Comparison of ENCODE assay signal across 8 mouse cellular contexts in genomic region chr1:155029195-155029879, GRCm38 (mm10).
DNase-seq lines count a peak whose midpoint lies in the region; ATAC-seq and TF ChIP-seq lines count a peak whose summit lies in the region.

No protein-coding gene starts in this region.

- no peaks in the 10 kb centered on the region for H3K27me3 ChIP-seq in kidney, embryonic 14.5 days (ENCODE audit: control insufficient read depth, insufficient read depth, low read length)
- H3K27me3 ChIP-seq in G1E (ENCODE audit: insufficient read depth, low read length): peaks cover 13% of the 10 kb centered on the region; the same call in 1 of the 2 replicates
- no peaks in the 10 kb centered on the region for H3K27me3 ChIP-seq in hindbrain, embryonic 16.5 days (replicated peaks; ENCODE audit: control insufficient read depth, insufficient read depth, low read length)
- no peaks in the 10 kb centered on the region for H3K27me3 ChIP-seq in lung, postnatal 0 days (replicated peaks; ENCODE audit: insufficient read depth, low read length)

- H3K27ac ChIP-seq in kidney, embryonic 14.5 days (ENCODE audit: low read depth, low read length): no peak overlapping the region
- no peak overlapping the region for H3K27ac ChIP-seq in hindbrain, embryonic 16.5 days (ENCODE audit: low read depth, low read length)
- no peak overlapping the region for H3K27ac ChIP-seq in lung, postnatal 0 days (ENCODE audit: low read length)

- DNase-seq in kidney, adult 9 months: no peak
- DNase-seq in G1E (ENCODE audit: low spot score): no peak
- no peak for DNase-seq in lung, postnatal 0 days (ENCODE audit: low spot score)
- DNase-seq in ovary, postnatal 10 days (ENCODE audit: low spot score): no peak
- no peak for DNase-seq in cerebellum, postnatal 36 days
- DNase-seq in embryo, embryonic 11 days: no peak

- no peak for ATAC-seq in kidney, embryonic 14.5 days (ENCODE audit: low FRiP score, low TSS enrichment)
- ATAC-seq in G1E (ENCODE audit: extremely low read depth, insufficient number of reproducible peaks, low FRiP score, poor library complexity, severe bottlenecking): no peak
- no peak for ATAC-seq in hindbrain, embryonic 16.5 days
- ATAC-seq in lung, postnatal 0 days: no peak

- no peak for TF ChIP-seq EP300 in lung, postnatal 0 days (IDR thresholded peaks at IDR 0.05)

- H3K4me1 ChIP-seq in kidney, embryonic 14.5 days (ENCODE audit: control insufficient read depth, insufficient read depth, low read length): peaks cover 30% of the 10 kb centered on the region; the same call in 1 of the 2 replicates
- H3K4me1 ChIP-seq in G1E (ENCODE audit: insufficient read depth, low read depth, low read length): peaks cover 50% of the 10 kb centered on the region
- H3K4me1 ChIP-seq in hindbrain, embryonic 16.5 days (ENCODE audit: control insufficient read depth, insufficient read depth, low read depth, low read length): 0 out of 2 replicates have a peak, but pooled peaks cover 3% of the 10 kb centered on the region
- no peaks in the 10 kb centered on the region for H3K4me1 ChIP-seq in lung, postnatal 0 days (ENCODE audit: insufficient read depth, low read depth, low read length)

- no peaks in the 10 kb centered on the region for H3K36me3 ChIP-seq in kidney, embryonic 14.5 days (ENCODE audit: control insufficient read depth, insufficient read depth, low read length)
- H3K36me3 ChIP-seq in G1E (replicated peaks): no peaks in the 10 kb centered on the region
- H3K36me3 ChIP-seq in hindbrain, embryonic 16.5 days (ENCODE audit: control insufficient read depth, insufficient read depth, low read length): no peaks in the 10 kb centered on the region
- H3K36me3 ChIP-seq in lung, postnatal 0 days (ENCODE audit: insufficient read depth, low read length): no peaks in the 10 kb centered on the region

- 67% methylated on average over 17 of the region's 17 CpGs for WGBS in kidney, embryonic 14.5 days
- WGBS in hindbrain, embryonic 16.5 days: 61% methylated on average over 17 of the region's 17 CpGs
- 61% methylated on average over 17 of the region's 17 CpGs for WGBS in lung, postnatal 0 days

- H3K4me3 ChIP-seq in kidney, embryonic 14.5 days (ENCODE audit: low read length): no peak overlapping the region
- H3K4me3 ChIP-seq in G1E (ENCODE audit: low read depth, low read length): peak overlapping the region; percentile 56; the same call in 1 of the 2 replicates
- no peak overlapping the region for H3K4me3 ChIP-seq in hindbrain, embryonic 16.5 days (ENCODE audit: low read length)
- H3K4me3 ChIP-seq in lung, postnatal 0 days (ENCODE audit: low read depth, low read length): no peak overlapping the region

- TF ChIP-seq CTCF in G1E (IDR thresholded peaks at IDR 0.05; ENCODE audit: low read depth, low read length): no peak
- TF ChIP-seq CTCF in lung, postnatal 0 days (IDR thresholded peaks at IDR 0.05): no peak

- H3K9ac ChIP-seq in kidney, embryonic 14.5 days (ENCODE audit: low read depth, low read length): no peak overlapping the region
- H3K9ac ChIP-seq in hindbrain, embryonic 16.5 days (ENCODE audit: low read depth, low read length): no peak overlapping the region
- H3K9ac ChIP-seq in lung, postnatal 0 days (replicated peaks; ENCODE audit: low read depth): no peak overlapping the region

- H3K9me3 ChIP-seq in kidney, embryonic 14.5 days (ENCODE audit: control insufficient read depth, low read length): 0 out of 2 replicates have a peak, but pooled peaks cover 2% of the 10 kb centered on the region
- no peaks in the 10 kb centered on the region for H3K9me3 ChIP-seq in G1E (replicated peaks)
- H3K9me3 ChIP-seq in hindbrain, embryonic 16.5 days (ENCODE audit: control insufficient read depth, low read length): no peaks in the 10 kb centered on the region; the same call in 1 of the 2 replicates
- H3K9me3 ChIP-seq in lung, postnatal 0 days (ENCODE audit: low read length): no peaks in the 10 kb centered on the region

- peak overlapping the region; percentile 24; the same call in 1 of the 2 replicates for H3K4me2 ChIP-seq in kidney, embryonic 14.5 days (replicated peaks; ENCODE audit: low read depth, low read length)
- H3K4me2 ChIP-seq in hindbrain, embryonic 16.5 days (ENCODE audit: low read length): peak overlapping the region; percentile 1; the same call in 1 of the 2 replicates
- H3K4me2 ChIP-seq in lung, postnatal 0 days (replicated peaks; ENCODE audit: low read depth, low read length): peak overlapping the region; percentile 42
